Mouse (Mus musculus) thymus, adult 2 months (tissue): ENCODE measurements at regions not wholly inside any gene's neighbourhood (a gene's known extent, or its start where the extent isn't known, plus 50 kb on each side); places are given as distances from the start of the nearest gene placed in this dataset.

Source experiments
- CTCF ChIP-seq: fragments of 200-500 bp; IDR thresholded peaks from 2 replicates; pipeline ENCODE4 v1.5.1; 2012; ENCODE audit warnings: mild to moderate bottlenecking, control low read depth, low read length, moderate library complexity, borderline replicate concordance; ENCODE audit not compliant: control insufficient read depth, poor library complexity, insufficient read depth; ENCODE audit errors: extremely low read depth
- POLR2A ChIP-seq: fragments of 200-500 bp; IDR thresholded peaks from 2 replicates; pipeline ENCODE4 v1.6.1; 2012; ENCODE audit warnings: mild to moderate bottlenecking, low read length, control low read depth, moderate library complexity; ENCODE audit not compliant: control insufficient read depth, poor library complexity, insufficient read depth; ENCODE audit errors: extremely low read depth

DNA sequence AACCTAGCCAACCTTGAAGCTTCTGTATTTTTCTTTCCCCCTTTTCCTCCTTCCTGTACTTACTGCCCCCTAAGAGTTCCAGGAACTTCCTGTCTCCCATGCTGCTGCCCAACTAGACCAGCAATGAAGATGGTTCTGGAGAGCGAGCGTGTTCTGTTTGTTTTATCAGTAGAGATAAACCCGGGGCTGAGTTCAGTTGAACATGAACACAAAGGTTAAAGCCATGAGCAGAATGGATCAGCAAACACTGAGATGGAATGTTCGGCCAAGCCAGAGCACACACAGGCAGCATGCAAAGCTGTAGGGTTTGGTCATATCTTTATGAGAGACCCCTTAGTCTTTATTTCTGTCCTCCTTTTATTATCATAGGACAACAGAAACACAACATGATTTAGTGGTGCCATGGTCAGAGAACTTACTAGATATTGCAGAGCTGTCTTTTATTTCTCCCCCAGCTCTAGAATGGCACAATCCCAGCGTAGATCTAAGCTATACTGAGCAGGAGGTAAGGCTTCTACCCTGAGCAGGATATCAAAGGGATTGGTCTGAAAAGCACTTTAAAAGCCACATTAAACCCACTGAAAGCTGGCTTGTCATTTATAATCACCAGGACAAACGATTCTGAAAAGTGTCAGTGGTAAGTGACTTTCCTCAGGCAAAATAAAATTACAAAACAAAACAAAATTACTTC, 105.9 kb upstream of the Peli1 start:
- no peak for TF ChIP-seq CTCF
- TF ChIP-seq POLR2A, result no peak
